Mouse (Mus musculus): ENCODE measurements at regions not wholly inside any gene's neighbourhood (a gene's known extent, or its start where the extent isn't known, plus 50 kb on each side); places are given as distances from the start of the nearest gene placed in this dataset.

DNA sequence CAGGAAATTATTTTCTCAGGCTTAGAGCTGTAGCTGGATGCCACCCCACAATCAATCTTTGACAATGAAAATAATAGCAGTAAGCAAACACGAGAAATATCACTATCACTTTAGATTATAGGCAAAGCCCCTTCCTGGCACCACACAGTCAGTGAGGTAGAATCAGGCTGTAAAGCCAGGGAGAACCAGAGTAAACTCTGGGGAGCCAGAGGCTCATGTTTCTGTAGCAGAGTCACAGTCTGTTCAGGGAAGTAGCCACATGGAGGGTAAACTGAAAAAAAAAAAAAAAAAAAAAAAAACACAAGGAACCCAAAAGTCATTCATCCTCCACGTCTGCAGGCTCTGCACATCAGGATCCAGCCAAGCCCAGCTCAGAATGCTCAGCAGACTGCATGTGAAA, 73.6 kb upstream of the Kctd3 start:
- in situ Hi-C loops (cut with MboI; ENCODE audit: low sequenced_read_pairs in 2 of 2, unreplicated experiment in 2 of 2), result no loop called here
- Histone ChIP-seq H3K4me1 (ENCODE audit: control insufficient read depth in 2 of 2, insufficient read depth in 2 of 2, low read length in 2 of 2, poor library complexity in 1 of 2) (no peaks in the 10 kb centered on the region), H3K9me3 (ENCODE audit: control insufficient read depth, insufficient read depth, low read depth, low read length) (no peaks in the 10 kb centered on the region), H3K9ac (ENCODE audit: insufficient read depth, low read depth, low read length, poor library complexity, severe bottlenecking) (no peak overlapping the region), H3K36me3 (ENCODE audit: control insufficient read depth, insufficient read depth, low read length, poor library complexity, severe bottlenecking) (no peaks in the 10 kb centered on the region), H3K4me3 (ENCODE audit: insufficient read depth in 1 of 2, low read depth in 1 of 2, low read length in 2 of 2, poor library complexity in 1 of 2, severe bottlenecking in 1 of 2) (no peak overlapping the region), H3K27ac (ENCODE audit: insufficient read depth, low read depth, low read length, poor library complexity, severe bottlenecking) (no peak overlapping the region)
- TF ChIP-seq ZC3H11A (IDR thresholded peaks at IDR 0.05; ENCODE audit: borderline replicate concordance, low read depth, low read length) (no peak), ZNF384 (IDR thresholded peaks at IDR 0.05; ENCODE audit: low read depth, low read length) (0 out of 2 replicates have a peak, but pooled peaks have one; percentile 18)
- DNase-seq (ENCODE audit: low read depth, low spot score), result no peak

DNA sequence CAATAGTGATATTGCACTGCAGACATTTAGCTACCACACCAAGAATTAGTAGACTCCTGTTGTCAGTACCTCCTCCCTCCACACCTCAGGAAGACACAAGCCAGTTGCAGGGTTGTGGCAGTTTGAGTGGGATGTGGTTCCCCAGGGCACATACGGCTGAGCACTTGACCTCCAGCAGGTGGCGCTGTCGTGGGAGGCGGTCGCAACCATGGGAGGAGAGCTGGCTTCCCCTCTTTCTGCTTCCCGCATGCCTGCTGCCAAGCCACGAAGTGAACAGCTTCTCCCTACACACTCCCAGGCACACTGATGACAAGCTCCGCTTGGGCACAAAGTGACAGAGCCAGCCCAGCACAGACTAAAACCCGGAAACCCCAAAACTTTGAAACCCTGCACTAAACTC, 73.2 kb upstream of the Kctd3 start:
- in situ Hi-C loops (cut with MboI; ENCODE audit: low sequenced_read_pairs in 2 of 2, unreplicated experiment in 2 of 2), result no loop called here
- Histone ChIP-seq H3K4me3 (ENCODE audit: insufficient read depth in 1 of 2, low read depth in 1 of 2, low read length in 2 of 2, poor library complexity in 1 of 2, severe bottlenecking in 1 of 2) (no peak overlapping the region), H3K27ac (ENCODE audit: insufficient read depth, low read depth, low read length, poor library complexity, severe bottlenecking) (no peak overlapping the region), H3K9ac (ENCODE audit: insufficient read depth, low read depth, low read length, poor library complexity, severe bottlenecking) (no peak overlapping the region), H3K36me3 (ENCODE audit: control insufficient read depth, insufficient read depth, low read length, poor library complexity, severe bottlenecking) (no peaks in the 10 kb centered on the region), H3K4me1 (ENCODE audit: control insufficient read depth in 2 of 2, insufficient read depth in 2 of 2, low read length in 2 of 2, poor library complexity in 1 of 2) (no peaks in the 10 kb centered on the region), H3K9me3 (ENCODE audit: control insufficient read depth, insufficient read depth, low read depth, low read length) (no peaks in the 10 kb centered on the region)
- no peak for TF ChIP-seq MAFK (IDR thresholded peaks at IDR 0.05; ENCODE audit: insufficient read depth, low read depth, low read length)
- TF ChIP-seq CHD2 (IDR thresholded peaks at IDR 0.05; ENCODE audit: low read depth, low read length), result no peak
- TF ChIP-seq HCFC1 (IDR thresholded peaks at IDR 0.05; ENCODE audit: borderline replicate concordance, insufficient read depth, low read length), result no peak
- TF ChIP-seq ZC3H11A (IDR thresholded peaks at IDR 0.05; ENCODE audit: borderline replicate concordance, low read depth, low read length), result 0 out of 2 replicates have a peak, but pooled peaks have one; percentile 21
- no peak for TF ChIP-seq ZNF384 (IDR thresholded peaks at IDR 0.05; ENCODE audit: low read depth, low read length)
- peak; percentile 71 for DNase-seq (ENCODE audit: low read depth, low spot score)

DNA sequence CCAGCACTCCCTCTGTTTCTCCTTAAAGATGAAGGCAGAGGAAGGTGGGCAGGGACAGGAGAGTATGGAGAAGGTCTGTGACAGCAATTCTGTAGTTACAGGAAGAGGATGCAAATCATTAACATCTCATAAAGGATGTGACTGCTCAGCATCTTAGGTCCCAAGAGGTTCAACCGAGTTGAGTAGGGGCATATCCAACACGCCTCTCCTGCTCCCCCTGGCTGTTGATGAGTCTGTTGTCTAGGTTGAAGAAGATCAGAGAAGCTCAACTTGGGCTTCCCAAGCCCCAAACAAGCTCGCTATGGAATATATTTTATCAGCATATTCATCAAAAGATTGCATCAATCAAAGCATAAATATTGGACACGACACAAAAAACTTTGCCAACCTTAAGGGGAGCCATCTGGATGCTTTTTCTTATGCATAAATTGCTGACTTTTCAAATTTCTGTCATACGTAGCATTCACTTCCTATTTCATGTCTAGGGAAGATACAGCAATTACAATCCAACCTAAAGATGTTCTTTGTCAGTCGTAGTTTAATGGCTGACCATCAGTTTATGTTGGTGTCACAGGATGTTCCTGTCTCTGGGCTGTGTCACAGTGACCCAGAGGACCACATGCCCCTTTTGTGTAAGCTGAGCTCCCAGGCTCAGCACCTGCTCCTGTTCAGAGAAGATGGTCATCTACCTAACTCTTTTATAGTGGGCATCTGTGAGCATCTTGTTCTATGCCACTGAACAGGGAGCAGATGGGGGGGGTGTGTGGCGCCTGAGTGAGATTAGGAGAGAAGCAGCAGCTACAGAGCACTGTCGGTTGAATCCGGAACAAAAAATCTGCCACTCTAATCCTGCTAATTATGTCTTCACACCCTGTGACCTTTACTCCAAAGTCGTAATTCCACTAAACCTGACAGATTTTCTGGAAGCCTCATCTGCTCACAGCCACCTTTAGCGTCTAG, 72.1 kb upstream of the Kctd3 start:
- Histone ChIP-seq H3K4me3 (ENCODE audit: insufficient read depth in 1 of 2, low read depth in 1 of 2, low read length in 2 of 2, poor library complexity in 1 of 2, severe bottlenecking in 1 of 2) (no peak overlapping the region), H3K9me3 (ENCODE audit: control insufficient read depth, insufficient read depth, low read depth, low read length) (no peaks in the 10 kb centered on the region), H3K9ac (ENCODE audit: insufficient read depth, low read depth, low read length, poor library complexity, severe bottlenecking) (no peak overlapping the region), H3K4me1 (ENCODE audit: control insufficient read depth in 2 of 2, insufficient read depth in 2 of 2, low read length in 2 of 2, poor library complexity in 1 of 2) (no peaks in the 10 kb centered on the region), H3K36me3 (ENCODE audit: control insufficient read depth, insufficient read depth, low read length, poor library complexity, severe bottlenecking) (no peaks in the 10 kb centered on the region), H3K27ac (ENCODE audit: insufficient read depth, low read depth, low read length, poor library complexity, severe bottlenecking) (no peak overlapping the region)
- in situ Hi-C loops (cut with MboI; ENCODE audit: low sequenced_read_pairs in 2 of 2, unreplicated experiment in 2 of 2), result no loop called here
- no peak for DNase-seq (ENCODE audit: low read depth, low spot score)
- no peak for TF ChIP-seq CHD2 (IDR thresholded peaks at IDR 0.05; ENCODE audit: low read depth, low read length)
- TF ChIP-seq MAFK (IDR thresholded peaks at IDR 0.05; ENCODE audit: insufficient read depth, low read depth, low read length), result no peak
- TF ChIP-seq ZC3H11A (IDR thresholded peaks at IDR 0.05; ENCODE audit: borderline replicate concordance, low read depth, low read length), result no peak
- no peak for TF ChIP-seq ZNF384 (IDR thresholded peaks at IDR 0.05; ENCODE audit: low read depth, low read length)
- TF ChIP-seq HCFC1 (IDR thresholded peaks at IDR 0.05; ENCODE audit: borderline replicate concordance, insufficient read depth, low read length), result no peak

DNA sequence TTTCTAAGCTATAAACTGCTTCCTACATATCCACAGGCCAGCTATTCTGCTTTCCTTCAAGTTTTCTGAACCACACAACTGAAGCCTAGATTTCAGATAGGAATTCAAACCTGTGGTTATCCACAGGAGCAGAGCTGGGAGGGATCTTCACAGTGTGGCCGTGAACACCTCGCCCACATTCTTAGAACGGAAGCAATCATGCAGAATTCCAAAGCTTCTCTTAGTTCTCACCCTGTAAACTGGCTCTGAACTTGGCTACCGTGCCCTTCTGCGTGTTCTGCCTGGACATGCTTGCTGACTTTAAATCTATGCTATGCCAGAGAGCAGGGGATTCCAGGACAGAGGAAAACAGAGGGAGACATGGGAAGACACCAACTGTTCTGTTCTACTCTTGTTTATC, 70.2 kb upstream of the Kctd3 start:
- Histone ChIP-seq H3K9ac (ENCODE audit: insufficient read depth, low read depth, low read length, poor library complexity, severe bottlenecking) (no peak overlapping the region), H3K36me3 (ENCODE audit: control insufficient read depth, insufficient read depth, low read length, poor library complexity, severe bottlenecking) (no peaks in the 10 kb centered on the region), H3K9me3 (ENCODE audit: control insufficient read depth, insufficient read depth, low read depth, low read length) (no peaks in the 10 kb centered on the region), H3K27ac (ENCODE audit: insufficient read depth, low read depth, low read length, poor library complexity, severe bottlenecking) (no peak overlapping the region), H3K4me1 (ENCODE audit: control insufficient read depth in 2 of 2, insufficient read depth in 2 of 2, low read length in 2 of 2, poor library complexity in 1 of 2) (no peaks in the 10 kb centered on the region), H3K4me3 (ENCODE audit: insufficient read depth in 1 of 2, low read depth in 1 of 2, low read length in 2 of 2, poor library complexity in 1 of 2, severe bottlenecking in 1 of 2) (no peak overlapping the region)
- TF ChIP-seq ZC3H11A (IDR thresholded peaks at IDR 0.05; ENCODE audit: borderline replicate concordance, low read depth, low read length), result no peak
- TF ChIP-seq MAFK (IDR thresholded peaks at IDR 0.05; ENCODE audit: insufficient read depth, low read depth, low read length), result no peak
- TF ChIP-seq HCFC1 (IDR thresholded peaks at IDR 0.05; ENCODE audit: borderline replicate concordance, insufficient read depth, low read length), result no peak
- no peak for TF ChIP-seq CHD2 (IDR thresholded peaks at IDR 0.05; ENCODE audit: low read depth, low read length)
- TF ChIP-seq ZNF384 (IDR thresholded peaks at IDR 0.05; ENCODE audit: low read depth, low read length), result no peak
- in situ Hi-C loops (cut with MboI; ENCODE audit: low sequenced_read_pairs in 2 of 2, unreplicated experiment in 2 of 2), result no loop called here
- no peak for DNase-seq (ENCODE audit: low read depth, low spot score)

Data from ES-E14 (cell line).